Mouse (Mus musculus) heart, postnatal 0 days (tissue): ENCODE results near the gene Pex19.

ENCODE experiments used
- CTCF ChIP-seq: IDR thresholded peaks from 2 replicates; pipeline ENCODE4 v1.5.1; 2016; ENCODE audit warnings: antibody characterized with exemption, control low read depth, low read depth
- EP300 ChIP-seq: IDR thresholded peaks from 2 replicates; pipeline ENCODE4 v1.6.1; 2016; ENCODE audit warnings: antibody characterized with exemption, low read depth

GRCm38 (mm10) chr1:172177791-172178190 is 51.2 kb downstream of the Pex19 start:
- TF ChIP-seq EP300 = no peak
- no peak for TF ChIP-seq CTCF
